Mouse (Mus musculus) kidney, embryonic 16.5 days (tissue): ENCODE measurements around the gene Rnf40. TPM values are rescaled to one million over a fixed set of nuclear protein-coding genes. Genes with fewer than 3 reads are reported as not detected.
"Not testable (repeated sequence)": the region's sequence is repeated elsewhere in the genome, so short reads cannot be mapped to it uniquely, and the experiment has no call there.

Experiments used
- ATAC-seq: fragments of 200-750 bp; cut with Nextera tagmentation; 2 replicates; pipeline ENCODE4 v1.8.0; 2017; ENCODE audit warnings: moderate TSS enrichment; ENCODE audit not compliant: low FRiP score, low TSS enrichment
- H3K27ac ChIP-seq: fragments of 300-500 bp; sonication (generic); 2 replicates; pipeline ENCODE4 v1.5.1; 2014; ENCODE audit warnings: low read length
- H3K27me3 ChIP-seq: fragments of 300-500 bp; sonication (generic); 2 replicates; pipeline ENCODE4 v1.6.1; 2014; ENCODE audit warnings: low read length, control low read depth, mixed read lengths; ENCODE audit not compliant: insufficient read depth
- H3K36me3 ChIP-seq: fragments of 300-500 bp; sonication (generic); 2 replicates; pipeline ENCODE4 v1.6.1; 2014; ENCODE audit warnings: low read length, control low read depth, mixed read lengths; ENCODE audit not compliant: insufficient read depth
- H3K4me1 ChIP-seq: fragments of 300-500 bp; sonication (generic); 2 replicates; pipeline ENCODE4 v1.6.1; 2014; ENCODE audit warnings: low read length, control low read depth, mixed read lengths; ENCODE audit not compliant: insufficient read depth
- H3K4me2 ChIP-seq: fragments of 300-500 bp; sonication (generic); replicated peaks from 2 replicates; pipeline ENCODE4 v1.6.1; 2014; ENCODE audit warnings: low read depth, low read length
- H3K4me3 ChIP-seq: fragments of 300-500 bp; sonication (generic); 2 replicates; pipeline ENCODE4 v1.5.1; 2014; ENCODE audit warnings: mild to moderate bottlenecking, low read length
- H3K9ac ChIP-seq: fragments of 300-500 bp; sonication (generic); replicated peaks from 2 replicates; pipeline ENCODE4 v1.6.1; 2014; ENCODE audit warnings: low read length
- H3K9me3 ChIP-seq: fragments of 300-500 bp; sonication (generic); 2 replicates; pipeline ENCODE4 v1.6.1; 2016; ENCODE audit warnings: low read length, control low read depth
- WGBS: fragments of 180-500 bp; shearing (Covaris S2); extraction: QIAGEN DNeasy Blood & Tissue Kit; methylation state at CpG from one replicate; pipeline ENCODE4 v1.1.7; 2014; 5-methylcytosine and 5-hydroxymethylcytosine counted together
- polyA plus RNA-seq: library from polyadenylated mRNA; unstranded; fragments of >200 nt; fragmentation: Nextera tagmentation; extraction: Ambion mirVana; gene quantifications from 2 replicates; pipeline ENCODE4 v1.2.1, GENCODE M21; 2015

Gene Rnf40
- polyA plus RNA-seq, 1 experiment from 2014 or later = 50.6 TPM

GRCm38 (mm10) chr7:127641260-127641659 lies 52.7 kb downstream of the Rnf40 start:
- 47% methylated on average over 4 of the region's 4 CpGs for WGBS
- H3K9me3 ChIP-seq = no peaks in the 10 kb centered on the region
- no peak overlapping the region for H3K4me2 ChIP-seq
- H3K4me1 ChIP-seq = peaks cover 4% of the 10 kb centered on the region
- no peaks in the 10 kb centered on the region for H3K36me3 ChIP-seq
- H3K27ac ChIP-seq = no peak overlapping the region
- ATAC-seq = no peak
- no peaks in the 10 kb centered on the region for H3K27me3 ChIP-seq
- H3K9ac ChIP-seq = no peak overlapping the region
- no peak overlapping the region for H3K4me3 ChIP-seq

GRCm38 (mm10) chr7:127642254-127642653 lies 53.7 kb downstream of the Rnf40 start:
- no peaks in the 10 kb centered on the region for H3K9me3 ChIP-seq
- no peak overlapping the region for H3K4me3 ChIP-seq
- H3K9ac ChIP-seq = no peak overlapping the region
- no peak overlapping the region for H3K4me2 ChIP-seq
- peaks cover 4% of the 10 kb centered on the region for H3K4me1 ChIP-seq
- H3K27ac ChIP-seq = no peak overlapping the region
- no peak for ATAC-seq
- no peaks in the 10 kb centered on the region for H3K36me3 ChIP-seq
- no peaks in the 10 kb centered on the region for H3K27me3 ChIP-seq
- 71% methylated on average over 4 of the region's 4 CpGs for WGBS

DNA sequence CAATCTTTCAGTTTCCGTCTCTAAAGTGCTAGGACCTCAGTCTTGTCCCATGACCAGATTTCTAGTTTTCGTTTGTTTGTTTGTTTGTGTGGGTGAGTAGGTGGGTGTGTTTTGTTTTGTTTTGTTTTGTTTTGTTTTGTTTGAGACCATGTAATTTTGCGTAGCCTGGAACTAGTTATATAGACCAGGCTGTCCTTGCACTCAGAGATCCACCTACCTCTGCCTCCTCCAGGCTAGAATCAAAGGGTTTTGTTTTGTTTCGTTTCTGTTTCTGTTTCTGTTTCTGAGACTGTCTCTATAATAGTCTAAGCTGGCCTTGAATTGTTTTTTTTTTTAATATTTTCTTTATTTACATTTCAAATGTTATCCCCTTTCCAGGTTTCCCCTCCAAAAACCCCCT lies 57.8 kb downstream of the Rnf40 start:
- ATAC-seq = no peak
- 90% methylated on average over 4 of the region's 4 CpGs for WGBS

GRCm38 (mm10) chr7:127647576-127647975 lies 59.0 kb downstream of the Rnf40 start:
- 86% methylated on average over 7 of the region's 7 CpGs for WGBS
- not testable (repeated sequence) for H3K4me3 ChIP-seq, ATAC-seq, H3K27me3 ChIP-seq, H3K36me3 ChIP-seq, H3K4me1 ChIP-seq, H3K4me2 ChIP-seq, H3K9ac ChIP-seq, H3K9me3 ChIP-seq, H3K27ac ChIP-seq

More for the DNA sequence above, 57.8 kb downstream of the Rnf40 start:
- H3K27ac ChIP-seq = no peak overlapping the region
- no peak overlapping the region for H3K4me3 ChIP-seq
- H3K36me3 ChIP-seq = no peaks in the 10 kb centered on the region
- no peak overlapping the region for H3K9ac ChIP-seq
- no peaks in the 10 kb centered on the region for H3K27me3 ChIP-seq
- no peak overlapping the region for H3K4me2 ChIP-seq
- no peaks in the 10 kb centered on the region for H3K9me3 ChIP-seq
- H3K4me1 ChIP-seq = no peaks in the 10 kb centered on the region

DNA sequence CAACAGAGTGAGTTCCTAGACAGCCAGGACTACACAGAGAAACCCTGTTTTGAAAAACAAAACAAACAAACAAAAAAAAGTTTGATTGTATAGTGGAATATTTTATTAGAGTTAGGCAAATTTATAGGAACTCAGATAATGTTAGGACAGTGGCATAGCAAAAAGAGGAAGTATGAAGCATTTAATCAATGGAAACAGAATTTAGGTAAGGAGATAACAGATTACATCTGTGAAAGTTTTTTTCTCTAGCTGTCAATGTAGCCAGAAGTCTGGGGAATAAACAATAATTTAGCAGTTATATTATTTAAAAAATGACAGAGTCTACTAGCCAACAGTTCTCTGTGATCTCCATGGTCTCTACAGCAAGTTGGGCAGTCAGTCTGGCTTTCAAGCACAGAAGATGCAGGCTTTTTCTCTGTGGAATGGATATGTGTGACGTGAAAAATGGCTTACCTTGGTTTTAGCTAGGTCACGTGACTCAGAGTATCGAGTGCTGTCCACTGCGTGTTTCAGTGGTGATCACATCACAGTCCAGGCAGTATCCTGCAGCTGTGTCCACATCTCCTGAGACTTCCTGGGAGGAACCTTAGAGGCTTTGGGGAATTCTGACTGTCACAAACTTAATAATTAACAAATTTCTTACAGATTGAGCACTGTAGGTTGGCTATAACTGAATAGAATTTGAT lies 60.1 kb downstream of the Rnf40 start:
- WGBS = 50% methylated on average over 4 of the region's 4 CpGs
- no peak overlapping the region for H3K4me3 ChIP-seq
- no peaks in the 10 kb centered on the region for H3K9me3 ChIP-seq
- no peaks in the 10 kb centered on the region for H3K36me3 ChIP-seq
- no peak for ATAC-seq
- no peak overlapping the region for H3K9ac ChIP-seq
- H3K4me2 ChIP-seq = no peak overlapping the region
- no peak overlapping the region for H3K27ac ChIP-seq
- peaks cover 9% of the 10 kb centered on the region for H3K4me1 ChIP-seq
- no peaks in the 10 kb centered on the region for H3K27me3 ChIP-seq

GRCm38 (mm10) chr7:127649206-127649605 lies 60.6 kb downstream of the Rnf40 start:
- 80% methylated on average over 5 of the region's 6 CpGs for WGBS
- no peak overlapping the region for H3K9ac ChIP-seq
- ATAC-seq = no peak
- no peak overlapping the region for H3K27ac ChIP-seq
- H3K4me3 ChIP-seq = no peak overlapping the region
- H3K27me3 ChIP-seq = no peaks in the 10 kb centered on the region
- H3K36me3 ChIP-seq = no peaks in the 10 kb centered on the region
- H3K4me1 ChIP-seq = peaks cover 9% of the 10 kb centered on the region
- no peaks in the 10 kb centered on the region for H3K9me3 ChIP-seq
- H3K4me2 ChIP-seq = no peak overlapping the region

DNA sequence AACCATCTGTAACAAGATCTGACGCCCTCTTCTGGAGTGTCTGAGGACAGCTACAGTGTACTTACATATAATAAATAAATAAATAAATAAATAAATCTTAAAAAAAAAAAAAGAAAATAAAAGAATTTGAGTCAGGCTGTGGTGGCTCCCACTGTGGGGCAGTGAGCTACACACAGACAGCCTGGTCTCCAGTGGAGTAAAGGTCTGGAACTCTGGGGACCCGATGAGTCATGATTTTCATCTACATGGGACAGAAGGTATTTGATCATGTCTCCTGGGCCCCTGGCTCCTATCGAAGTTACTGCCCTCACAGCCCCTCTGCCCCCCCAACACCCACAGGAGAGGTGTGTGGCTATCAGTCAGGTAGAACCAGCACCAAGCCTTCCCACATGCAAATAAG lies 63.1 kb downstream of the Rnf40 start:
- Histone ChIP-seq H3K4me3 (no peak overlapping the region), H3K27ac (no peak overlapping the region; the same call in 1 of the 2 replicates), H3K9ac (peak overlapping the region; percentile 61; the same call in 1 of the 2 replicates), H3K4me1 (peaks cover 9% of the 10 kb centered on the region), H3K36me3 (no peaks in the 10 kb centered on the region), H3K9me3 (no peaks in the 10 kb centered on the region), H3K4me2 (peak overlapping the region; percentile 52), H3K27me3 (no peaks in the 10 kb centered on the region)
- ATAC-seq = no peak
- WGBS = 64% methylated on average over 2 of the region's 3 CpGs

DNA sequence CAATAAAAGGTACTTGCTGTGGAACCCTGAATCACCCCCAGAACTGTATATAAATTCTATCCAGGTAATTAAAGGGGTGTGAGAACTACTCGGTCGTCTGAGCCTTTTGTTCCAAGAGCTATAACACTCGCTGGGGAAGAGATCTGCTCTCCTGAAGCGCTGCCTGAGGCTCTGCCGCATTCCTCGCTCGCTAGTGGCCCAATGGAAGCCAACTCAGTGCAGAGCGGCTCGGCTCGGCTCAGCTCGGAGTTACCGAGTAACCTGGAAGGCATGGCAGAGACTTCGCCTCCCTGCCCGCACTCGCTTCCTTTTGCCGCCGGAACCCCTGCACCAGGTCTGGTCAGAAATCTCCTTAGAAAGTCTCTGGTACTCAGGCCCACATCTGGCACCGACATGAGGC lies 63.5 kb downstream of the Rnf40 start:
- peak overlapping the region; percentile 61 for H3K9ac ChIP-seq
- peak overlapping the region; percentile 28; the same call in 1 of the 2 replicates for H3K27ac ChIP-seq
- peak; percentile 84 for ATAC-seq
- WGBS = 4% methylated on average over 18 of the region's 18 CpGs
- peaks cover 9% of the 10 kb centered on the region for H3K4me1 ChIP-seq
- H3K36me3 ChIP-seq = no peaks in the 10 kb centered on the region
- peak overlapping the region; percentile 52 for H3K4me2 ChIP-seq
- no peaks in the 10 kb centered on the region for H3K9me3 ChIP-seq
- H3K27me3 ChIP-seq = no peaks in the 10 kb centered on the region
- H3K4me3 ChIP-seq = peak overlapping the region; percentile 29

DNA sequence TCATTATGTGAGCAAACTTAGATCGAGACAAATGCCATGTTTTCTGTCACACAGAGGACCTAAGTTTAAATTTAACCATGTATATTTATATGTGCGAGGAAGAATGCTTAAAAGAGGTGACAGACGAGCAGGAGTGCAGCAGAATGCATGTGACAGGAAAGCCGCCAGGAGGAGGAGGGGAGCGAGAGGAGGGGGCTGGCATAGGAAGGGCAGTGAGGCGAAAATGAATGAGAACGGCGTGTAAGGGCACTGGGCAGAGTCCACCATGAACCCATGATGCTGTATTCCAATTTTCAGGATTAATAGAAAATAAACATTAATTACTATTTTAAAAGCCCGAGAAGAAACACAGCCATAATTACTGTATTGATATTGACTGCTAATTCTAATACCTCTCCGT lies 65.8 kb downstream of the Rnf40 start:
- H3K4me2 ChIP-seq = no peak overlapping the region
- no peaks in the 10 kb centered on the region for H3K36me3 ChIP-seq
- H3K27ac ChIP-seq = no peak overlapping the region
- H3K9ac ChIP-seq = no peak overlapping the region
- ATAC-seq = no peak
- no peaks in the 10 kb centered on the region for H3K27me3 ChIP-seq
- H3K4me3 ChIP-seq = no peak overlapping the region
- WGBS = 69% methylated on average over 10 of the region's 10 CpGs
- no peaks in the 10 kb centered on the region for H3K9me3 ChIP-seq
- peaks cover 9% of the 10 kb centered on the region for H3K4me1 ChIP-seq
